Mouse (Mus musculus): ENCODE data around the gene Ppm1a. TPM values are rescaled to one million over a fixed set of nuclear protein-coding genes. Genes with fewer than 3 reads are reported as not detected.

Gene Ppm1a
- polyA plus RNA-seq, 1 experiment from 2014 or later, result 54.4 TPM

- peaks cover 5% of the 10 kb centered on the region for H3K27me3 ChIP-seq (replicated peaks; ENCODE audit: insufficient read depth, low read length)
- peak; percentile 61 for DNase-seq (ENCODE audit: low spot score)
- no peak for TF ChIP-seq EP300 (IDR thresholded peaks at IDR 0.05)
- TF ChIP-seq CTCF (IDR thresholded peaks at IDR 0.05), result peak; percentile 71
These were observed 90.5 kb downstream of the Ppm1a start for GRCm38 (mm10) chr12:72847725-72848124.

More at GRCm38 (mm10) chr12:72847725-72848124, 90.5 kb downstream of the Ppm1a start:
- H3K9me3 ChIP-seq (ENCODE audit: low read length), result no peaks in the 10 kb centered on the region
- H3K4me1 ChIP-seq (ENCODE audit: insufficient read depth, low read depth, low read length), result no peaks in the 10 kb centered on the region
- H3K4me2 ChIP-seq (replicated peaks; ENCODE audit: low read depth, low read length), result no peak overlapping the region
- no peaks in the 10 kb centered on the region for H3K36me3 ChIP-seq (ENCODE audit: insufficient read depth, low read length)
- H3K9ac ChIP-seq (replicated peaks; ENCODE audit: low read depth), result no peak overlapping the region
- WGBS, result 26% methylated on average over 7 of the region's 7 CpGs
- H3K4me3 ChIP-seq (ENCODE audit: low read depth, low read length), result no peak overlapping the region
- no peak for ATAC-seq
- H3K27ac ChIP-seq (ENCODE audit: low read length), result no peak overlapping the region

Other genes with a start within 250 kb of the Ppm1a start
- 7.0 TPM in 2 replicates for gene Pcnx4, start 221.1 kb upstream of the Ppm1a start, polyA plus RNA-seq (2015; fragmentation: Nextera tagmentation; extraction: Ambion mirVana)
- 0.15 TPM in 1 of 2 replicates, not detected in the other for gene Gm4756, start 107.8 kb upstream of the Ppm1a start, polyA plus RNA-seq (2015; fragmentation: Nextera tagmentation; extraction: Ambion mirVana)
- 102 and 111 TPM in 2 replicates for gene Dhrs7, start 92.5 kb upstream of the Ppm1a start, polyA plus RNA-seq (2015; fragmentation: Nextera tagmentation; extraction: Ambion mirVana)
- not detected in 2 replicates for gene Six6, start 182.4 kb downstream of the Ppm1a start, polyA plus RNA-seq (2015; fragmentation: Nextera tagmentation; extraction: Ambion mirVana)
- 0.08 and 0.17 TPM in 2 replicates for gene 4930447C04Rik, start 183.3 kb downstream of the Ppm1a start, polyA plus RNA-seq (2015; fragmentation: Nextera tagmentation; extraction: Ambion mirVana)